Mouse (Mus musculus): ENCODE measurements around the gene Fat2. TPM values are rescaled to one million over a fixed set of nuclear protein-coding genes. Genes with fewer than 3 reads are reported as not detected.

Fat2 gene
- polyA plus RNA-seq, 2 experiments from 2014 or later = not detected

DNA sequence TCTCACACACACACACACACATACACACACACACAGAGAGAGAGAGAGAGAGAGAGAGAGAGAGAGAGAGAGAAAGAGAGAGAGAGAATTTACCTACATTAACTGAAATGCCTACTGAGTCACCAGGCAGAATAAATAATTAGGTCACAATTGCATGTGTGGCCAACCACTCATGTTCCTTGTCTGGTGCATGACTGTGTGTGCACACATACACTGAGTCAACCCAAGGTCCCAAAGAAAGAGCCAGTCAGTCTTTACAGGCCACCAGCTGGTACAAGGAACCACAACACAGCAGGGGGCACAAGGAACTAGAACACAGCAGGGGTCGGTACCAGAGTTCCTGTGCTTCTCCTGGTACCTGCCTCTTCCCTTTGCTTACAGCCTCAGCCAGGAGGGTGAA, 99.5 kb downstream of the Fat2 start:
- no peak for ATAC-seq

DNA sequence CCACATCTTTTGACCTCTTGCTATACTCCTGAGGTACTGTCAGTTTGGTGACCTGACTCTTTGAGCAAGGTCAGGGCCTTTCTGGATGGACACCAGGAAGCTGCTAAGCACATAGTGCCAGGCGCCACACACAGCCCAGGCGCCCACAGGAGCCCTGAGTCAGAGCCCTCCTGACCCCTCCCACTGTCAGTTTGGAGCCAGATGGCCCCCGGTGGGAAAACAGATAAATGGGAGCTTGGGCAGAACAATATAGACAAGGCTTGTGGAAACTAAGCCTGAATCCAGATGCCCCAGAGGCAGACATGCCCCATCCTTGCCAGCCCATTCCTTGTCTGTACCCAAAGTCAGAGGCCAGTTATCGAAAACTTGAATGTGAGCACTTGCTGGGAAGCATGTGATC, 101.6 kb downstream of the Fat2 start:
- ATAC-seq = no peak

DNA sequence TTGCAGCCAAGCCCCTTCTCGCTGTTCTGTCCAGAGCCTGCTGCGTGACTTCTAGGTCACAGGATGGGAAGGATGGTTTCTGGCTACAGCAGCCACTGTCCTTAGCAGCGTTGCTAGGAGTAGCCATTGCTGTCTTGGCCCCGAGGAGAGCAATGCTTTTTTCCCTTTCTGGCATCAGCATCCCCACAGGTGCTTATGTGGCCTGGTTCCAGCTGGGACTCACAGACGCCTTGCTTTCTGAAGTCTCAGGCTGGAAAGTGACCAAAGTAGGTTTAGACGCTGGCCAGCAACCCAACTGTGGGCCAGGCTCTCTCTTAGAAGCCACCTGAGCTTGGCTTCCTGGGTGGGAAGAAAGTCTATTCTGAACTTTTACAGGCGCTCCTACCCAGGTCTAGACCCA, 102.1 kb downstream of the Fat2 start:
- ATAC-seq = no peak

DNA sequence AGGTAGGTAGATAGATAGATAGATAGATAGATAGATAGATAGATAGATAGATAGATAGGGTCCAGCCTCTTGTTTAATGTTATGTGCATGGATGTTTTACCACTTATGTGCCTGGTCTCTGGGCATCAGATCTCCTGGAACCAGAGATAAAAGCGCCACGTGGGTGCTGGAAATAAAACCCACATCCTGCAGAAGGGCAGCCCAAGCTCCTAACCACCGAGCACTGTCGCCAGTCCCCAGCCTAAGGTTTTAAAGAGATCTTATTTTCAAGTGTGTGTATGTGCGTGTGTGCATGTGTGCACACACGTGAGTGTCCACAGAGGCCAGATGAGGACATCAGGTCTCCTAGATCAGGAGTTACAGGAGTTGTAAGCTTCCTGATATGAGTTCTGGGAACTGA, 105.3 kb downstream of the Fat2 start:
- peak; percentile 52 for ATAC-seq

DNA sequence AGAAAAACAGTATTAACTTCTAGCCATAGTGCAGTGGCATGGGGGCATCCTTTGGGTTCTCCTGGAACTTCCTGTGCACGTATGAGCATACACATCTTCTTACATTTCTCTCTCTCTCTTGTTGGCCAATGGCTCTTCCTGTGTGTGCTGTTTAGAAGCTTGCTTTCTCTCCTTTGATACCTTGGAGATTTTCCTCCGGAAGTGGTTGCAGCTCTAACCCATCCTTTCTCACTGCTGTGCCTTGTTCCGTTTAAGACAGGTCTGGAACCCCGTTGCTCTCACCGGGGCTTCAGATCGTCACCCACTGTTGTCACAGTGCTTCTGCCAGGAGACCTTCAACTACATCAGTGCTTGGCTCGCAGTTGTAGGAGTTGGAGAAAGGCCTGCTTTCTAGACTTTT, 115.1 kb downstream of the Fat2 start:
- ATAC-seq = peak; percentile 63

DNA sequence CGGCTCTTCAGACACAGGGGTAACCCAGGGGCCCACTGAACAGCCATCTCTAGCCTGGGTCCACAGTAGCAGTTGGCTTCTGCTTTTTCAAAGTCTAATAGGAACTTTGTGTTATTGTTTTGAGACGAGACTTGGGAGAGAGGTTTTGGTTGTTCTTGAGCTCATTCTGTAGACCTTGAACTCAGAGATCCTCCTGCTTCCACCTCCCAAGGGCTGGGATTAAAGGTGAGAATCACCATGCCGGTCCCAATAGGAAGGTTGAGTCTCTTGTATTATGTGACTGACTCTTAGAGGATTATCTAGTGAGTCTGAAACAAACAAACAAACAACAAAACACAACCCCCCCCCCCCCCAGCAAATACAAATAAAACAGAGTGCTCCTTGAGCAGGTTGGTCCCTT, 117.9 kb downstream of the Fat2 start:
- no peak for ATAC-seq

DNA sequence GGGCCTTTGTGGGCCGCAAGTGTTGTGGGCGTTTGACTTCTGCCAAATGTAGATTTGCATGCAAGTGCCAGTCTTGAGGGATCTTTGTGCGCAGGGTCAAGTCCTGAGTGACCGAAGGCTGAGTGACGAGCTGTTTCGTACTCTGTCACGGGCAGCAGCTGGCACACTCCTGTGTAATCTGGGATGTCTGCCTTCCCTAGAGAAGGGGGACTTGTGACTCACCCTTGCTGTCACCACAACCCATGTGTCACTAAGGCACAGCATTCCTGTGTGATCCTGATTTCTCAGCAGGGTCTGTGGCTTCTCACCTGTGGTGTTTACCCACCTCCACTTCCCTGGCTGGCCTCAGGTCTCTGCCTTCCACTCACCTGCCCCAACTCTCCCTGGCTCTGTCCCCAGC, 118.5 kb downstream of the Fat2 start:
- ATAC-seq = no peak

DNA sequence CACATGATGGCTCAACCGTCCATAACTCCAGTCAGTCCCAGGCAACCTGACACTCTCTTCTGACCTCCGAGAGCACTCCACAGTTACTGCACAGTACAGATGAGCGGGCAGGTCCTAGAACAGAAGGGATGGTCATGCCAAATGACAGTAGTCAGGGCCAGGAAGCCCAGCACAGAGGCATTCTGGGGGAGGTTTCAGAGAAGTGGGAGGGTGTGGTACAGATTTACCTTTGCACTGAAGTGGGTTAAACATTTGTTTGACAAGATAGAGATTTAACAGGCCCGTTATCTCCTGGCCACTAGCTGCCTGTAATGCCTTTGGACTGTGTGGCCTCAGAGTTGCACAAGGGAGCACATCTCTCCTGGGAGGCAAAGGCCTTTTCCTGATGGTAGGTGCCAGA, 118.9 kb downstream of the Fat2 start:
- no peak for ATAC-seq

DNA sequence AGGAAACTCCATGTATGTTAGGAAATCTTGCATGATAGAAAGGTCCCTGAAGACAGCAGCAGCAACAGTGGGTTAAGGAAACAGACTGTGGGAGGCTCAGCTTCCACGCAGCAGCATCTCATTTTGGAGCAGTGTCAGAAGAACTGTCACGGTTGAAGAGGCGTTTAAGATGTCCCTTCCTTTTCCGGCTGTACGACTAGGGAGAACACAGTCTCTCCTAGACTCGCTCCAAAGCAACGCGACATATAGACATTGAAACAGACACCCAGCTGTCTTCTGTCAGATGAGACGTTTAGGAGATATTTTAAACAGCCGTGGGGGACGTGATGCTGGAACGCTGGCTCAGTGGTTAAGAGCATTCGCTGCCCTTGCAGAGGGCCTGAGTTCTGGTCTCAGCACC, 119.5 kb downstream of the Fat2 start:
- ATAC-seq = no peak

DNA sequence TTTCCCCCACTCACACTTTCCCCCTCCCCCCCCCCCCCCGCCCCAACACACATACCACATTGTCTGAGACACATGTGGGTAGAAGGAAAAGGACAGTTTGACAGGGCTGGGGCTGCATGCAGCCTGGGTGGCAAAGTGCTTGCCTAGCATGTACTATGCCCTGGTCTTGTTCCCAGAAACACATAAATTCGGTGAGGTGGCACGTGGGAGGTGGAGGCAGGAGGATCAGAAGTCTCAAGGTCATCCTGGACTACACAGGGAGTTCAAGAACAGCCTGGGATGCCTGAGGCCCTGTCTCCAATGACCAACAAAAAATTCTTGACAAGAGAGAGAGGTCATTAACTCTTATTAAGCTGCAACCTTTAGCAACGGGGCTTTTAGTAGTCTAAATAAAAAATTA, 120.3 kb downstream of the Fat2 start:
- no peak for ATAC-seq

DNA sequence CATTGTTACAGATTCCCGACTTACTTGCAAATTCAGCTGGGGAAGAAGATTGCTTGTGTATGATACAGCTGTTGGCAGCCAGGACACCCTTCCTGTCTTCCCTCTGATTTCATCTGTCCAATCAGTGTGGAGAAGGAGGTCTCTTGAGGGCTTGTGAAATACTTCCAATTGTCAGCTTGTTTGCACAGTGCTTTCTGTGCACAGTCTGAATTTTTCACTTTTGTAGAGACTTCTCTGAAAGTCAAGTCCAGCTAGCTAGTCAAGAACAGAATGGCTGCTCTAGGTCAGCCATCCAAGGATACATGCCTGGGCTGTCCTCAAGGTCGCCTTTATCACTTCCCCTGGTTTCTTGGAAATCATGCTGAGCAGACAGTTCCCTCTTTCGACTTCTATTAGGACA, 121.4 kb downstream of the Fat2 start:
- ATAC-seq = no peak

DNA sequence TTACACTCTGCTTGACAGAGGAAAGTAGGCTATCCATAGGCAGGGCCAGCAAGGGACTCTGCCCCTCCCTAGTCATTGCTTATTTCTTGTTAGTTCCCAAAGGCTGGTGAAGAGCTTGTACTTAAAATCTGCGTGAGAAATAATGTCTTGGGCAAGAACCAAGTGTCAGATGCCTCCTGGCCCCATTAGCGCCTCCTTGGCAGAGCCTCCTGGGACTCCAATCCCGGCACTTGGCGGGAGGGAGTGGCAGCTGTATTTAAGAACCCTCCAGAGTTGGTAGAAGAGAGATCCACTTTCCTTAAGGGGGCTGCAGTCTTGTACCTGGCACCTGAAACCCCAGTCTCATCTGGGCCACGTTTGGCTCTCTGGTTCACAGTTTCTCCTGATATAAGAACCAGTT, 122.2 kb downstream of the Fat2 start:
- no peak for ATAC-seq

DNA sequence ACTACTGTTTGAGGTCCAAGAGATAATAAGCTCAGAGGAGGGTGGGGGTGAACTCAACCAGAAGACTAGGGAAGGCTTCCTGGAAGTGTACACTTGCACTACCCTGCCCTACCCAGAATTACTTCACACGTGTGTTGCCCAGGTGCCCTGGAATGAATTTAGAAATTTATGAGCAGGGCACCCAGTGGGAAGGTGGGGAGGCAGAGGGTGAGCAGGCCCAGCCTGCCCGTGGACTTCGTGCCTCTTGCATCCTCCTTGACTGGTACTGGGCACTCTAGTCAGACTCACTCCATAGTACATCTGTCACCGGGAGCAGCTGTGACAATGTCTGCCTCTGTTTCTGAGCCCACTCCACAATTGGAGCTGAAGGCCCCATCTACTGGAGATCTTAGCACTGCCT, 122.8 kb downstream of the Fat2 start:
- ATAC-seq = no peak

DNA sequence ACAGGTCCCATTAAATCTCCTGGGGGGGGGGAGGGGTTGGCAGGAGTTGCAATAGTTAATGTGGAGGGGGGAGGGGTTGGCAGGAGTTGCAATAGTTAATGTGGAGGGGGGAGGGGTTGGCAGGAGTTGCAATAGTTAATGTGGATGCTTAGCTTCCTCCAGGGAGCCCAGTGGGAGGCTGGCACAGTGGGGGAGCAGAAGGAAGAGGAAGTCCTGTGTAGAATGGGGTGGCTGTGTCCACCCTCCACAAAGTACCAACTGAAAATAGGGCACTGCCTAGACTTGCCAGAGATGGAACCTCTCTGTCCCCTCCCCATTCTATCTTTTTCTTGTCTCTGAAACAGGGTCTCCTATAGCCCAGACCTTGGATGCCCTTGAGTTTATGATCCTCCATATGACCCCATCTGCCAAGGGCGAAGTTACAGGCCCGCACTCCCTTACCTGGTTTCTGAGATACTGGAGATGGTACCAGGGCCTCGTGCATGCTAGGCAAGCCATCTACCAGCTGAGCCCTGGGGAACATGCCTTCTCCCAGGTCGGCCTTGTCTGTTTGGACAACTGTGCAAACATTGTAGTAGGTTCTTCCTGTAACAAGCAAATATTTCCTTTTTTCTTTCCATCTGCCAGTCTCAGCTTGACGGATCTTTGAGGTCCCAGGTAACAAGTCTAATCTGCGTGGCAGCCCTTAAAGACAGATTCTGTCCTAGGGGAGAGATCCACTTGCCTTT, 126.6 kb downstream of the Fat2 start:
- no peak for ATAC-seq

DNA sequence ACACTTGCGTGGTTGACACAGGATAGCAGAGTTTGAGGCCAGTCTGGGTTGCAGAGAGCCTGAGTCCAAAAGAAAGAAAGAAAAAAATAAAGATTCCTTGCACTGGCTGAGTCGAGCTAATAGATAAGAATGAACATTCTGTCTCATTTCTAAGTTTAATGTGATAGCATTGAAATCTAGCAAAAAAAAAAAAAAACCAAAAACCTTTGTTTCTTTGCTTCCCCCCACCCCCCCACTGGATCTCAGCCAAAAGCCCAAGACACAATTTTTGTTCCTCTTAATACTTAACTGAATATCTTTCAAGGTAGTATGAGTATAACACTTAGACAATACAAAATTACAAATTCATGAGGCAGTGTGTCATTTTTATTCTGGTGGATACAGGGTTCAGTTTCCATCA, 127.3 kb downstream of the Fat2 start:
- no peak for ATAC-seq

DNA sequence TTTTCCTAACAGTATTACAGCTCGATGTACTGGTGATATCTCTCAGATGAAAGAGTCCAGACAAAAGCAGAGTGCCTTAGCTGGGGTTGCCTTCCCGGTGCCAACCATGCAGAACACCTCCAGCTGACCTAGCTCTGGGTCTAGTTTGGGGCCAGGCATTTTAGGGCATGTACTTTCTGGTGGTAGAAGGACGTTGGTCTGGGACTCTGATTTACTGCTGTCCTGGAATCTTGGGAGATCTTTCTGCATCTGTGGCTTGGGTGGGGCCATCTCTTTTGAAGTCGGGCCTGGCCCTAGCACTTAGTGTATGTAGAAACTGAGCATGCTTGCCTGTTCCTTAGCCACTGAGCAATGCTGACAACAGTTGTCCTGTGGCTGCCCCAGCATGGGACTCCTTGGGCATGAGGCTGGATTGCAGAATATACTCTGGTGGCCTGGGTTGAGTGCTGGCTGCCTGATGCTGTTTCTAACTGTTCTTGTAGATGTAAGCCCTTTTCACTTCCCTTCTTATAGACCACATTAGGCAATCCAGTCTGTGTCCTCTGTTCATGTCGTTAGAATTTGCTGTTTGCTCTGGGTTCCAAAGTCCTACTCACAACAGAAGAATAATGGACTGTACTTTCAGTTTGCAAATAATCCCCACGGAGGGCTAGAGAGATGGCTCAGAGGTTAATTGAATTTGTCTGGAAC, 128.2 kb downstream of the Fat2 start:
- ATAC-seq = no peak

DNA sequence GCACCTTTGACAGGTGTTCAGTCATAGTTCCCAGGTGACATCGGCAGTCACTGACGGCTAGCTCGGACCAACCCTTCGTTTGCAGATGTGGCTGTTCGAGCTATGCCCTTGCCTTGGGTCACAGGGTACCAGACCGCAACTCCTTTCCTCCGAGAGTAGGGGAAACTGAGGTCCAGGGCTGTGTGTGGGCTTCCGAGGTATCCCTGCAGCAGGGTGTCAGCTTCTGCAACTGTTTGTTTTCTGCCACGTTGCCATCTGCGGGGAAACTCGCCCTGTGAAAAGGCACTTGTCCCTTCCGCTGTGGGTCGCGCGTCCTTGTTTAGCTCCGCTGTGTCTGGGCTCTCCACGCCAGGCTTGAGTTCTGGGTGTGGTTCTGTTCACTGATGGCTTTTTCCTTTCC, 131.8 kb downstream of the Fat2 start:
- peak; percentile 52 for ATAC-seq

DNA sequence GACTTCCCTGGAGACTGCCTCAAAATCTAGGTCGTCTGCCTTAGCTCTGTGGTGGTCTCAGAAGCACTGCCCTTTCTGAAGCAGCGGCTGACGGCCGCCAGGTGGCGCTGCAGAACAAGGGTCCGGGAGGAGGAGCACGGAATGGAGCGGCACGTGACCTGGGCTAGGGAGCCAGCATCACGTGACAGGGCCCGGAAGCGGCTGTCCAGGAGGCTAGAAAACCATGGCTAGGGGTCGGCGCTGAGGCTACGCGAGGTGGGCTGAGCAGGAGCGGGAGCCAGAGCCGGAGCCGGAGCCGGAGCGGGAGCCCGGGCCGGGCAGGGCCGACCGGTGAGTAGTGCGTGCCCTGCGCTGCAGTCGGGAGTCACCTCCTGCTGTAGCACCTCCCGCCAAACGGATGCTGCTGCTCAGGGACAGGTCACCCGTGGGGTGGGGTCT, 132.2 kb downstream of the Fat2 start, which contains the start of gene Slc36a1:
Gene Slc36a1 (plus strand): TSS at position 192 of the 438 bp plus-strand sequence.
- peak; percentile 83 for ATAC-seq

Other genes starting within 250 kb of the Fat2 start
- gene Gm2a, start 238.4 kb downstream of the Fat2 start, polyA plus RNA-seq (2017; shearing (Covaris generic)) = 100 to 1,000 TPM; 152 to 191 TPM
- gene Slc36a3, start 184.9 kb downstream of the Fat2 start, polyA plus RNA-seq (2017; shearing (Covaris generic)) = 1 to 10 TPM in 1 of 2 experiments, under 1 TPM in 1; 0.36 to 1.2 TPM
- gene Slc36a2, start 151.5 kb downstream of the Fat2 start, polyA plus RNA-seq (2017; shearing (Covaris generic)) = under 1 TPM in 1 of 2 experiments, not detected in 1; 0.37 TPM
- 1 to 10 TPM; 2.3 to 2.5 TPM for gene Slc36a1, start 132.2 kb downstream of the Fat2 start, polyA plus RNA-seq (2017; shearing (Covaris generic))
- gene Sparc, start 86.6 kb upstream of the Fat2 start, polyA plus RNA-seq (2017; shearing (Covaris generic)) = not detected
- 100 to 1,000 TPM; 224 to 229 TPM for gene Atox1, start 124.7 kb upstream of the Fat2 start, polyA plus RNA-seq (2017; shearing (Covaris generic))
- 10 to 100 TPM; 62.4 to 65.3 TPM for gene G3bp1, start 133.1 kb upstream of the Fat2 start, polyA plus RNA-seq (2017; shearing (Covaris generic))